Mouse (Mus musculus): ENCODE data around the gene Ppp1r9a. TPM values are rescaled to one million over a fixed set of nuclear protein-coding genes. Genes with fewer than 3 reads are reported as not detected.

Gene Ppp1r9a
- polyA plus RNA-seq, 1 experiment from 2014 or later, result 49.3 TPM

DNA sequence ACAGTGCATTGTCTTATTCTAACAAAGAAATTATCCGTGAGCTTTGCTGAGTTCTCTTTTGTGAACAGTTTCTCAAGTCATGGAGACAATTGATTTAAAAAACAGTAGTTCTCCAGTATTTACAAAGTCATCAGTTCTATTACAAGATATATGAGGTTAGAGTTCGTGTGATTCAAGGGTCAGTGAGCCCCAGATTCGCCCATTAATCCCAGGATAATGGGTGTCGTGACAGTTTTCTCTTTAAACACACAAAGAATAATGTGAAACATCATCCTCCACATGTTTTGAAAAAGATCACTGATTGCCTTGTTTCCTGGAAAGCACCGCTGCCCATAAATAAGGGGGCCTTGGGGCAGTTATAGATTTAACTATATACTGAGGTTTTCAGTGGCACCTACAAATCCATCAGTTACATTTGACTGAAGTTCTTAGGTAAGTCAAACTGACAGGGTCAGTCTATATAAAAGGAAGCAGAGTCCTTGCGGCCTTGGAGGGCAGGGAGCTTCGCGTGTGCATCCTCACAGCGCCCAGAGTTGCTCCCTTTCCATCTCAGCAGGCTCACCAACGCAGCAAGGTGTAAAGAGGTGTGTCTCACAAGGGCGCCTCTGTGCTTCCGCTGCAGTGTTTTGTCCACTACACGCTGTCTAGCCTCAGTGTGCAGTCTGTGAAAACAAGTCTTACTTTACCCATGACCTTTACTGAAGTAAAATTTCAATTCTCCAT is 126.6 kb downstream of the Ppp1r9a start:
- Histone ChIP-seq H3K36me3 (ENCODE audit: control insufficient read depth, insufficient read depth, low read length) (no peaks in the 10 kb centered on the region), H3K4me1 (ENCODE audit: control insufficient read depth, insufficient read depth, low read length) (0 out of 2 replicates have a peak, but pooled peaks cover 7% of the 10 kb centered on the region), H3K4me3 (replicated peaks; ENCODE audit: low read depth, low read length) (no peak overlapping the region), H3K4me2 (ENCODE audit: low read length) (no peak overlapping the region), H3K9me3 (ENCODE audit: control insufficient read depth, low read length) (no peaks in the 10 kb centered on the region), H3K27ac (replicated peaks; ENCODE audit: low read depth, low read length) (no peak overlapping the region), H3K27me3 (ENCODE audit: control insufficient read depth, insufficient read depth, low read length) (no peaks in the 10 kb centered on the region), H3K9ac (replicated peaks; ENCODE audit: low read length) (no peak overlapping the region)
- WGBS, result 65% methylated on average over 13 of the region's 13 CpGs
- ATAC-seq (ENCODE audit: low FRiP score, low TSS enrichment) (no peak), DNase-seq (no peak)

DNA sequence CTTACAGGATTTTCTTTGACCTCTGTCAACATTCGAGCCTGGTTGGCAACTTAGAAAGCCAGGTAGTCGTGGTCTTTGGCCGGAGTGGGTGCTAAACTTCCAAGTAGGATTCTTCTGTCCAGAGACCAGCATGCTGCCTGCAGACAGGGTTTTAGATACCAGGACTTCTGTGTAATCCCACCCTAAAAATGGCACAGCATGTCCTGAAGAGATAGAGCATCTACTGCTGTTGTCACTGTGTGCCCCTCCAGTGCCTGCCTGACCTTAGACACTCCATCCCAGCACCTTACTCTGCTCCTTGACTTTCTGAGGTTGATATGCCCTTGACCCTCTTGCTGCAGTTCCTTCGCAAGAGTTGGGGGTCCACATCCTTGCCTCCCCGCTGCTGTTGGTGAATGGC is 127.2 kb downstream of the Ppp1r9a start:
- ATAC-seq (ENCODE audit: low FRiP score, low TSS enrichment) (no peak), DNase-seq (no peak)
- no peak overlapping the region for H3K27ac ChIP-seq (replicated peaks; ENCODE audit: low read depth, low read length)
- H3K27me3 ChIP-seq (ENCODE audit: control insufficient read depth, insufficient read depth, low read length), result no peaks in the 10 kb centered on the region
- H3K4me1 ChIP-seq (ENCODE audit: control insufficient read depth, insufficient read depth, low read length), result 0 out of 2 replicates have a peak, but pooled peaks cover 7% of the 10 kb centered on the region
- no peak overlapping the region for H3K4me3 ChIP-seq (replicated peaks; ENCODE audit: low read depth, low read length)
- WGBS, result 94% methylated on average over 5 of the region's 5 CpGs
- H3K4me2 ChIP-seq (ENCODE audit: low read length), result no peak overlapping the region
- H3K9me3 ChIP-seq (ENCODE audit: control insufficient read depth, low read length), result no peaks in the 10 kb centered on the region
- no peak overlapping the region for H3K9ac ChIP-seq (replicated peaks; ENCODE audit: low read length)
- H3K36me3 ChIP-seq (ENCODE audit: control insufficient read depth, insufficient read depth, low read length), result no peaks in the 10 kb centered on the region

DNA sequence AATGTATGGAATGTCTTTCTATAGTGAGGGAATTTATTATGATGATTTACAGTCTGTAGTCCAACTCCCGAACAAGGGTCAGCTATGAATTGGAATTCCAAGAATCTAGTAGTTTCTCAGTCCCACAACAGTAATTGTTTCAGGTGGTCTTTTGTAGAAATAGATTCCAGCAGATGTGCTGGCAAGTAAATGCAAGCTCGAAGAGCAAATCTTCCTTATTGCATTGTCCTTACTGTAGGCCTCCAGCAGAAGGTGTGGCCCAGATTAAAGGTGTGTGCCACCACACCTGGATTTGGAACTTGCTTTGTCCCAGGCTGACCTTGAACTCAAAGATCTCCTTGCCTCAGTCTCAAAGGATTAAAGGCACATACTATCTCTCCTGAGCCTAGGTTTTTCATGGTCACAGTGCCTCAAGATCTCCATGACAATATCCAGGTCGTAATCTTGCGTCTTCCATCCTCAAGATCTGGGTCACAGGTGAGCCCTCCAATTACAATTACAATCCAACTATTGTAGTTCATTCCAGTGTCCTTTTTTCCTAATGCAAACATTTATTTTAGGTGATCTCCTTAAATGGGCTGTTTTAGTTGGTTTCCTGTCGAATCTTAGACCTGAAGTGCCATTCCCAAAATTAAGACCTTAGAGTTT is 130.4 kb downstream of the Ppp1r9a start:
- H3K4me3 ChIP-seq (replicated peaks; ENCODE audit: low read depth, low read length), result no peak overlapping the region
- H3K9ac ChIP-seq (replicated peaks; ENCODE audit: low read length), result no peak overlapping the region
- H3K4me2 ChIP-seq (ENCODE audit: low read length), result no peak overlapping the region
- 94% methylated on average over 5 of the region's 5 CpGs for WGBS
- no peaks in the 10 kb centered on the region for H3K4me1 ChIP-seq (ENCODE audit: control insufficient read depth, insufficient read depth, low read length)
- no peaks in the 10 kb centered on the region for H3K36me3 ChIP-seq (ENCODE audit: control insufficient read depth, insufficient read depth, low read length)
- ATAC-seq (ENCODE audit: low FRiP score, low TSS enrichment), result no peak
- DNase-seq, result no peak
- no peak overlapping the region for H3K27ac ChIP-seq (replicated peaks; ENCODE audit: low read depth, low read length)
- no peaks in the 10 kb centered on the region for H3K27me3 ChIP-seq (ENCODE audit: control insufficient read depth, insufficient read depth, low read length)
- no peaks in the 10 kb centered on the region for H3K9me3 ChIP-seq (ENCODE audit: control insufficient read depth, low read length)

DNA sequence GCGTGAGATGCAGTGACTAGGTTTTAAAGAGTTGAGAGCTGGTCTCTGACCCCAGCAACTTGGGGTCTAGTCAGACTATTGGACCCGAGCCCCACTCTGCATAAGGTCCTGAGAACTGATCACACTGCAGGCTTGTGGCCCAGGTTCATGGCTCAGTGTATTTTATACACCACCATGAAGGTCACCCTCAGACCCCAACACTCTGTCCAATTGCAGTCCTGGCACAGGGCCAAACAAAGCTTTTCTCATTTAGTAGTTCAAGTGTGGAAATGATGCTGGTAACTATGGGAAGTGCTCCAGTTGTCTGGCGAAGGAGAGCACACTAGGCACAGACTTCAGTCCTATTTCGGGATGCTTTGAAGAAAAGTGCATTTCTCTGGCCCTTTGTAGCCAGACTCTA is 134.5 kb downstream of the Ppp1r9a start:
- H3K9ac ChIP-seq (replicated peaks; ENCODE audit: low read length), result no peak overlapping the region
- peak; percentile 27 for DNase-seq
- H3K27me3 ChIP-seq (ENCODE audit: control insufficient read depth, insufficient read depth, low read length), result no peaks in the 10 kb centered on the region
- 85% methylated on average over 4 of the region's 4 CpGs for WGBS
- H3K4me1 ChIP-seq (ENCODE audit: control insufficient read depth, insufficient read depth, low read length), result no peaks in the 10 kb centered on the region
- H3K4me3 ChIP-seq (replicated peaks; ENCODE audit: low read depth, low read length), result no peak overlapping the region
- no peaks in the 10 kb centered on the region for H3K9me3 ChIP-seq (ENCODE audit: control insufficient read depth, low read length)
- ATAC-seq (ENCODE audit: low FRiP score, low TSS enrichment), result no peak
- H3K27ac ChIP-seq (replicated peaks; ENCODE audit: low read depth, low read length), result no peak overlapping the region
- no peaks in the 10 kb centered on the region for H3K36me3 ChIP-seq (ENCODE audit: control insufficient read depth, insufficient read depth, low read length)
- no peak overlapping the region for H3K4me2 ChIP-seq (ENCODE audit: low read length)

DNA sequence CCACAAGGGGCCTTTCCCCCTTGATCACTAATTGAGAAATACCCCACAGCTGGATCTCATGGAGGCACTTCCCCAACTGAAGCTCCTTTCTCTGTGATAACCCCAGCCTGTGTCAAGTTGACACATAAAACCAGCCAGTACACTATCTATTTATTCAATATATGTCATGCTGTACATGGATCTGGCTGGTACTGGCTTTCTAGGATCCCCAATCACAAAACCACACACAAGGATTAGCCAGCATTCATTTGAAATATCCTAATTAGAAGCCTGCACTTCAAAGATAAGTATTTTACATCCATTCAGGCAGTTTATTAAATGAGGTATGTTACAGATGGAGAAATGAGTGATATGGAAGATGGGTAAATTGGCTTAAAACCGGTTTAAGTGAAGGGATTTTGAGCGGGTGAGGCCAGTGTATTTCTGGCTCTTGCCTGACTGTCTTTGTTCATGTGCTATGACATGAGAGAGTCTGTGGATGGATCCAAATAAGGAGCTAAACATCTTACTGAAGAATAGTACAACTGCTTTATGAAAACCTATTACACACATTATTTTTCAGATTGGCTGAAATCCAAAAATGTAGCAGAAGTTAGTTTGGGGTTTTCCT is 135.5 kb downstream of the Ppp1r9a start:
- WGBS, result 71% methylated on average over 2 of the region's 2 CpGs
- no peaks in the 10 kb centered on the region for H3K36me3 ChIP-seq (ENCODE audit: control insufficient read depth, insufficient read depth, low read length)
- H3K4me2 ChIP-seq (ENCODE audit: low read length), result no peak overlapping the region
- 0 out of 2 replicates have a peak, but pooled peaks have one; percentile 24 for ATAC-seq (ENCODE audit: low FRiP score, low TSS enrichment)
- H3K9me3 ChIP-seq (ENCODE audit: control insufficient read depth, low read length), result no peaks in the 10 kb centered on the region
- no peak overlapping the region for H3K27ac ChIP-seq (replicated peaks; ENCODE audit: low read depth, low read length)
- DNase-seq, result peak; percentile 24
- H3K9ac ChIP-seq (replicated peaks; ENCODE audit: low read length), result no peak overlapping the region
- no peak overlapping the region for H3K4me3 ChIP-seq (replicated peaks; ENCODE audit: low read depth, low read length)
- H3K4me1 ChIP-seq (ENCODE audit: control insufficient read depth, insufficient read depth, low read length), result no peaks in the 10 kb centered on the region
- no peaks in the 10 kb centered on the region for H3K27me3 ChIP-seq (ENCODE audit: control insufficient read depth, insufficient read depth, low read length)

- Histone ChIP-seq H3K36me3 (ENCODE audit: control insufficient read depth, insufficient read depth, low read length) (no peaks in the 10 kb centered on the region), H3K4me1 (ENCODE audit: control insufficient read depth, insufficient read depth, low read length) (no peaks in the 10 kb centered on the region), H3K4me3 (replicated peaks; ENCODE audit: low read depth, low read length) (no peak overlapping the region), H3K9ac (replicated peaks; ENCODE audit: low read length) (no peak overlapping the region), H3K4me2 (ENCODE audit: low read length) (no peak overlapping the region), H3K9me3 (ENCODE audit: control insufficient read depth, low read length) (no peaks in the 10 kb centered on the region), H3K27ac (replicated peaks; ENCODE audit: low read depth, low read length) (no peak overlapping the region), H3K27me3 (ENCODE audit: control insufficient read depth, insufficient read depth, low read length) (no peaks in the 10 kb centered on the region)
- WGBS, result 85% methylated on average over 2 of the region's 2 CpGs
- no peak for ATAC-seq (ENCODE audit: low FRiP score, low TSS enrichment)
- DNase-seq, result no peak
These were observed 136.6 kb downstream of the Ppp1r9a start for GRCm38 (mm10) chr6:5039316-5039715.

DNA sequence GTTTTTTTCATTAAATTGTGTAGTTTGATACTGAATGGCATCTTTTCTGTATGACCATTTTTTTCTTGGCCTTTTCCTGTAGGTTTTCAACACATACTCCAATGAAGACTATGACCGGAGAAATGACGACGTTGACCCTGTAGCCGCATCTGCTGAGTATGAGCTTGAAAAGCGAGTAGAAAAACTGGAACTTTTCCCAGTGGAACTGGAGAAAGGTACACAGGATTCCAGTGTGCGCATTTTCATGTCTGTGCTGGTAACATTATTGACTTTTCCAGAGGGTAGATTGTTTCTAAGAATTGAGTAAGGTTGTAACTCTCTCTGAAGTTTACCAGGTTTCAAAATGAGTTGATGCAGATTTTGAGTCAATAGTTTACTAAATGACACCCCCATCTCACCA is 143.1 kb downstream of the Ppp1r9a start:
- 99% methylated on average over 6 of the region's 6 CpGs for WGBS

DNA sequence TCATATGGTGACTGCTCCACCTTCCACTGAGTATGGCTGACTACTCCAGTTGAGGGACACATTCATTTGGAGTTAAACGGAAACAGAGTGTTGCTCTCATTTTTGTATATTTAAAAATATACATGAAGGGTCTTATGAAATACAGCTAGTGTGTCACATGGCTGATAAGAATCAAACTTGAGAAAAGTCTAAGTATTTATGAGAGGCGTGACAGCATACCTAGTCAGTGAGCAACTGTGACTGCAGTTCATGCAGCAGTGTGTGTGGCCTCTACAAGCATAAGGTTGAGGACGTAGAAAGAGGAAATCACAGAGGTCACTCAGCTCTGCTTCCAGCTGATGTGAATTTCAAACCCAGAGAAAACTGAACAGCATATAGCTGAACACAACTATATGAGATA is 145.3 kb downstream of the Ppp1r9a start:
- H3K4me1 ChIP-seq (ENCODE audit: control insufficient read depth, insufficient read depth, low read length), result no peaks in the 10 kb centered on the region
- 92% methylated on average over 3 of the region's 3 CpGs for WGBS
- DNase-seq (no peak), ATAC-seq (ENCODE audit: low FRiP score, low TSS enrichment) (no peak)
- H3K4me3 ChIP-seq (replicated peaks; ENCODE audit: low read depth, low read length), result no peak overlapping the region
- no peak overlapping the region for H3K27ac ChIP-seq (replicated peaks; ENCODE audit: low read depth, low read length)
- H3K9me3 ChIP-seq (ENCODE audit: control insufficient read depth, low read length), result no peaks in the 10 kb centered on the region
- H3K9ac ChIP-seq (replicated peaks; ENCODE audit: low read length), result no peak overlapping the region
- no peaks in the 10 kb centered on the region for H3K36me3 ChIP-seq (ENCODE audit: control insufficient read depth, insufficient read depth, low read length)
- H3K4me2 ChIP-seq (ENCODE audit: low read length), result no peak overlapping the region
- no peaks in the 10 kb centered on the region for H3K27me3 ChIP-seq (ENCODE audit: control insufficient read depth, insufficient read depth, low read length)

More for the DNA sequence above, 143.1 kb downstream of the Ppp1r9a start:
- Histone ChIP-seq H3K9me3 (ENCODE audit: control insufficient read depth, low read length) (no peaks in the 10 kb centered on the region), H3K27me3 (ENCODE audit: control insufficient read depth, insufficient read depth, low read length) (no peaks in the 10 kb centered on the region), H3K9ac (replicated peaks; ENCODE audit: low read length) (no peak overlapping the region), H3K4me2 (ENCODE audit: low read length) (no peak overlapping the region), H3K27ac (replicated peaks; ENCODE audit: low read depth, low read length) (no peak overlapping the region), H3K4me3 (replicated peaks; ENCODE audit: low read depth, low read length) (no peak overlapping the region), H3K36me3 (ENCODE audit: control insufficient read depth, insufficient read depth, low read length) (no peaks in the 10 kb centered on the region), H3K4me1 (ENCODE audit: control insufficient read depth, insufficient read depth, low read length) (no peaks in the 10 kb centered on the region)
- DNase-seq (no peak), ATAC-seq (ENCODE audit: low FRiP score, low TSS enrichment) (no peak)
